Mouse (Mus musculus): ENCODE results near the gene Pf4. TPM values are rescaled to one million over a fixed set of nuclear protein-coding genes. Genes with fewer than 3 reads are reported as not detected.
"Not testable (repeated sequence)": the region's sequence is repeated elsewhere in the genome, so short reads cannot be mapped to it uniquely, and the experiment has no call there.

Pf4 gene
- polyA plus RNA-seq, 2 experiments = 247 to 428 TPM

GRCm38 (mm10) chr5:90788114-90788513 is 15.9 kb downstream of the Pf4 start:
- peak; percentile 33; the same call in 1 of the 2 replicates for TF ChIP-seq CTCF (IDR thresholded peaks at IDR 0.05; ENCODE audit: low read depth)
- no peak for TF ChIP-seq EP300 (IDR thresholded peaks at IDR 0.05; ENCODE audit: low read depth)
- no peak overlapping the region for H3K9ac ChIP-seq (replicated peaks)
- H3K4me3 ChIP-seq (ENCODE audit: insufficient read depth in 1 of 2, low read depth in 2 of 2, low read length in 2 of 2) = no peak overlapping the region
- WGBS (ENCODE audit: insufficient replicate concordance) = 56% methylated on average over 4 of the region's 4 CpGs
- no peaks in the 10 kb centered on the region for H3K36me3 ChIP-seq (replicated peaks; ENCODE audit: control insufficient read depth, insufficient read depth, low read depth)
- no peak overlapping the region for H3K4me2 ChIP-seq (ENCODE audit: low read depth)
- H3K27ac ChIP-seq = no peak overlapping the region
- H3K27me3 ChIP-seq (ENCODE audit: control insufficient read depth, insufficient read depth, low read length) = no peaks in the 10 kb centered on the region
- no peak for ATAC-seq (ENCODE audit: insufficient read depth)
- no peaks in the 10 kb centered on the region for H3K9me3 ChIP-seq (ENCODE audit: control insufficient read depth, low read length)
- H3K4me1 ChIP-seq (replicated peaks; ENCODE audit: control insufficient read depth in 2 of 2, insufficient read depth in 2 of 2, low read length in 1 of 2) = peaks cover 0 to 2% of the 10 kb centered on the region in 2 experiments; a peak in 1 of 4 replicates
- no peak for DNase-seq (ENCODE audit: low read depth in 3 of 3, low spot score in 3 of 3)

DNA sequence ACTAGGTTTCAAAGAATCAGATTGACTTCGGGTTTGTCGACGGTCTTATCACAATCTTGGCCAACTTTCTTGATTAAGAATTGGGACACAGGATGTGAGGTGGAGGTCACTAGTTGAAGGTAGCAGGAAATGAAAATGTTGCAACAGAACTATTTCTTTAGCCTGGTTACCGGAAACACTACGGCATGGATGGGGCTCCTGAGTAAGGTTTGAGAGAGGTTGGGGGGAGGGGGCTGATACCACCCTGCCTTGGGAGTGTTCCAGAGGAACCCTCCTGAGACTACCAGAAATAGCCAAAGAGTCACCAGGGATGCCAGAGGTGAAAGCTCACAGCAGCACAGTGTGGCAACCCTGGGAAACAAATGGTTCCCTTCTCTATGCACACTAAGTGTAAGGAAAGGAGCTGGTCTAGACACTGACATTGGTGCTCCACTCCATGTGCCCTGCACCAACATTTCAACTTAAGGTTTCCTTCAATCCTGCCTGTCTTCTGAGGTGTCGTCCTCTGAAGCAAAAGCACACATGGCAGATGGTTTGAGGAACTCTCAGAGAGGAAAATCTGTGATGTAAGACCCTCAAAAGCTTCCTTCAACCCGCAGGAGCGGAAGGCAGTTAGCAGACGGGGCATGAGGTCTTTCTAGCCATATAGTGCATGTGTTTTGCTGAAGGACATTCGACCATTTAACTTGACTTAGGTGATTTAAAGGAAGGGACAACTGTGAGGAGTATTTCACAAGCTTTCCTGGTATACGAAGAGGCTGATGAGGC is 17.3 kb downstream of the Pf4 start:
- WGBS (ENCODE audit: insufficient replicate concordance) = 21% methylated on average over 11 of the region's 11 CpGs
- no peaks in the 10 kb centered on the region for H3K9me3 ChIP-seq (ENCODE audit: control insufficient read depth, low read length)
- no peak for ATAC-seq (ENCODE audit: insufficient read depth)
- H3K4me2 ChIP-seq (ENCODE audit: low read depth) = no peak overlapping the region
- no peak overlapping the region for H3K4me3 ChIP-seq (ENCODE audit: insufficient read depth in 1 of 2, low read depth in 2 of 2, low read length in 2 of 2)
- H3K36me3 ChIP-seq (replicated peaks; ENCODE audit: control insufficient read depth, insufficient read depth, low read depth) = no peaks in the 10 kb centered on the region
- no peaks in the 10 kb centered on the region for H3K27me3 ChIP-seq (ENCODE audit: control insufficient read depth, insufficient read depth, low read length)
- TF ChIP-seq CTCF (IDR thresholded peaks at IDR 0.05; ENCODE audit: low read depth) (no peak), EP300 (IDR thresholded peaks at IDR 0.05; ENCODE audit: low read depth) (no peak)
- H3K9ac ChIP-seq (replicated peaks) = no peak overlapping the region
- DNase-seq (ENCODE audit: low read depth in 3 of 3, low spot score in 3 of 3) = no peak
- H3K27ac ChIP-seq = no peak overlapping the region
- H3K4me1 ChIP-seq (replicated peaks; ENCODE audit: control insufficient read depth in 2 of 2, insufficient read depth in 2 of 2, low read length in 1 of 2) = peaks cover 0 to 2% of the 10 kb centered on the region in 2 experiments; a peak in 1 of 4 replicates

DNA sequence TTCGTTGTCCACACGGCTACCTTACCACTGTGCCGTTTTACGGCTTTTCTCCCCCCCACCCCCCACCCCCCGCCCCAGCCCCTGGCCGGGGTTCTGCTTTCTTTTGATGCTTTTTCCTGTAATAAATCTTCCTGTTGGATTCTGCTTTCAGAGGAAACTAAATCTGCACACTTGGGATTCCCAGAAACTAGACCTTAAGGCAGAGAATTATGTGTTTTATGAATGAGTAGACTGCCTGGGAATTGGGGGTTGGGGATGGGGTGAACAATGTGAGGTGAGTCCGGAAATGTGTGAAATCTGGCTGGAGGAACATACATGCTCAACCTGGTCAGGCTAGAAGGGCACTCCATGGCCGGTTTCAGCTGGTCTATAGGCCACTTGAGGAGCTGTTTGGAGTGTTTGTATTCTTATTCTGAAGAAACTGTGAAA is 17.9 kb downstream of the Pf4 start:
- Histone ChIP-seq H3K9me3 (ENCODE audit: control insufficient read depth, low read length) (no peaks in the 10 kb centered on the region), H3K27ac (no peak overlapping the region), H3K36me3 (replicated peaks; ENCODE audit: control insufficient read depth, insufficient read depth, low read depth) (no peaks in the 10 kb centered on the region), H3K27me3 (ENCODE audit: control insufficient read depth, insufficient read depth, low read length) (no peaks in the 10 kb centered on the region), H3K9ac (replicated peaks) (no peak overlapping the region), H3K4me2 (ENCODE audit: low read depth) (no peak overlapping the region), H3K4me1 (replicated peaks; ENCODE audit: control insufficient read depth in 2 of 2, insufficient read depth in 2 of 2, low read length in 1 of 2) (peaks cover 0 to 2% of the 10 kb centered on the region in 2 experiments; a peak in 1 of 4 replicates), H3K4me3 (ENCODE audit: insufficient read depth in 1 of 2, low read depth in 2 of 2, low read length in 2 of 2) (no peak overlapping the region)
- ATAC-seq (ENCODE audit: insufficient read depth) (no peak), DNase-seq (ENCODE audit: low read depth in 3 of 3, low spot score in 3 of 3) (no peak)
- 19% methylated on average over 8 of the region's 8 CpGs for WGBS (ENCODE audit: insufficient replicate concordance)
- no peak for TF ChIP-seq EP300 (IDR thresholded peaks at IDR 0.05; ENCODE audit: low read depth)
- no peak for TF ChIP-seq CTCF (IDR thresholded peaks at IDR 0.05; ENCODE audit: low read depth)

DNA sequence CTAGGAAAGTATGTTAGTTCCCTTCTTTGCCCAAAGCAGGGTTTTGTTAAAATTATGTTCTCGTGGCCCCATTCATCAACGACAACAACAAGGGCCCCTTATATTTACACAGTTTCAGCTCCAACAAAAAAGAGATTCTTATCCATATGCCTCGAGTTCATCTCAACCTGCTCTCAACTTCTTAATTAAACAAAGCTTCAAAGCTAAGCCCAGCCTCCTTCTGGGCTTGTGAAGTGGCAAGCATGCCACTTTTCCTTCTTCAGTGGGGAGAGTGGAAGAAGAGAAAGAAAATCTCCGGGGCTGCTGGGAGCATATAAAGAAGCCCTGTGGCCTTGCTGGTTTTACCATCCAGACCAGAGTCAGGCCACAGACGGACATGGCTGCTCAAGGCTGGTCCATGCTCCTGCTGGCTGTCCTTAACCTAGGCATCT is 22.0 kb downstream of the Pf4 start, which contains the start of gene Cxcl15:
Gene Cxcl15 (plus strand): TSS at position 340 of the 431 bp plus-strand sequence.
- TF ChIP-seq CTCF (IDR thresholded peaks at IDR 0.05; ENCODE audit: low read depth) (no peak), EP300 (IDR thresholded peaks at IDR 0.05; ENCODE audit: low read depth) (no peak)
- DNase-seq (ENCODE audit: low read depth in 3 of 3, low spot score in 3 of 3) (no peak), ATAC-seq (ENCODE audit: insufficient read depth) (no peak)
- no peak within 1 kb of the TSS for H3K4me3 ChIP-seq (ENCODE audit: insufficient read depth in 1 of 2, low read depth in 2 of 2, low read length in 2 of 2)
- H3K4me1 ChIP-seq (replicated peaks; ENCODE audit: control insufficient read depth in 2 of 2, insufficient read depth in 2 of 2, low read length in 1 of 2) = no peaks in the 10 kb centered on the region
- no peak within 1 kb of the TSS for H3K27ac ChIP-seq
- no peaks in the 10 kb centered on the region for H3K36me3 ChIP-seq (replicated peaks; ENCODE audit: control insufficient read depth, insufficient read depth, low read depth)
- no peak within 1 kb of the TSS for H3K9ac ChIP-seq (replicated peaks)
- no peaks in the 10 kb centered on the region for H3K27me3 ChIP-seq (ENCODE audit: control insufficient read depth, insufficient read depth, low read length)
- H3K9me3 ChIP-seq (ENCODE audit: control insufficient read depth, low read length) = no peaks in the 10 kb centered on the region
- no peak within 1 kb of the TSS for H3K4me2 ChIP-seq (ENCODE audit: low read depth)
- WGBS (ENCODE audit: insufficient replicate concordance) = 47% methylated on average over 5 of the region's 5 CpGs

- not testable (repeated sequence) for H3K4me1 ChIP-seq (replicated peaks; ENCODE audit: control insufficient read depth in 2 of 2, insufficient read depth in 2 of 2, low read length in 1 of 2); H3K36me3 ChIP-seq (replicated peaks; ENCODE audit: control insufficient read depth, insufficient read depth, low read depth); H3K27me3 ChIP-seq (ENCODE audit: control insufficient read depth, insufficient read depth, low read length); H3K9me3 ChIP-seq (ENCODE audit: control insufficient read depth, low read length); ATAC-seq (ENCODE audit: insufficient read depth); DNase-seq (ENCODE audit: low read depth in 3 of 3, low spot score in 3 of 3); H3K27ac ChIP-seq; H3K4me3 ChIP-seq (ENCODE audit: insufficient read depth in 1 of 2, low read depth in 2 of 2, low read length in 2 of 2); H3K4me2 ChIP-seq (ENCODE audit: low read depth); H3K9ac ChIP-seq (replicated peaks)
- 51% methylated on average over 2 of the region's 2 CpGs for WGBS (ENCODE audit: insufficient replicate concordance)
Observed at GRCm38 (mm10) chr5:90795392-90795791, 23.2 kb downstream of the Pf4 start.
